Mouse (Mus musculus): ENCODE results near the gene C2cd2.

GRCm38 (mm10) chr16:97920621-97921020 is 41.8 kb downstream of the C2cd2 start:
- no peak for TF ChIP-seq POLR2A (IDR thresholded peaks at IDR 0.05; ENCODE audit: insufficient read depth, low read depth, low read length)
- TF ChIP-seq CTCF (IDR thresholded peaks at IDR 0.05; ENCODE audit: insufficient read depth, low read depth, low read length), result no peak

Measured in olfactory bulb, adult 2 months (tissue).